Mouse (Mus musculus) megakaryocyte, embryonic 14.5 days (primary cell): ENCODE measurements around the gene Polr1e. TPM values are rescaled to one million over a fixed set of nuclear protein-coding genes. Genes with fewer than 3 reads are reported as not detected.

ENCODE experiments used
- H3K27me3 ChIP-seq: replicated peaks from 2 replicates; pipeline ENCODE3; 2012; ENCODE audit warnings: inconsistent platforms
- H3K36me3 ChIP-seq: replicated peaks from 2 replicates; pipeline ENCODE3; 2012; ENCODE audit warnings: low read length, inconsistent platforms, mixed read lengths
- H3K4me1 ChIP-seq: 2 replicates; pipeline ENCODE4 v1.6.1; 2012; ENCODE audit warnings: inconsistent platforms
- H3K4me3 ChIP-seq: replicated peaks from 2 replicates; pipeline ENCODE3; 2012; ENCODE audit warnings: moderate library complexity, mild to moderate bottlenecking, inconsistent platforms
- H3K9me3 ChIP-seq: 2 replicates; pipeline ENCODE4 v1.6.1; 2012; ENCODE audit warnings: inconsistent platforms
- FLI1 ChIP-seq: IDR thresholded peaks from 2 replicates; pipeline ENCODE4 v1.6.1; 2012; ENCODE audit warnings: low read length, inconsistent platforms, mixed read lengths
- GATA1 ChIP-seq: IDR thresholded peaks from 3 replicates; pipeline ENCODE4 v1.6.1; 2012; ENCODE audit warnings: mixed read lengths, low read length, inconsistent platforms, borderline replicate concordance
- polyA plus RNA-seq: library from polyadenylated mRNA; stranded (reverse); fragments of >175 nt; gene quantifications from 2 replicates; pipeline ENCODE4 v1.2.3, GENCODE M21; 2012; ENCODE audit warnings: low replicate concordance; ENCODE audit not compliant: insufficient read depth

Gene Polr1e
- polyA plus RNA-seq, 1 experiment, result 2.7 TPM

DNA sequence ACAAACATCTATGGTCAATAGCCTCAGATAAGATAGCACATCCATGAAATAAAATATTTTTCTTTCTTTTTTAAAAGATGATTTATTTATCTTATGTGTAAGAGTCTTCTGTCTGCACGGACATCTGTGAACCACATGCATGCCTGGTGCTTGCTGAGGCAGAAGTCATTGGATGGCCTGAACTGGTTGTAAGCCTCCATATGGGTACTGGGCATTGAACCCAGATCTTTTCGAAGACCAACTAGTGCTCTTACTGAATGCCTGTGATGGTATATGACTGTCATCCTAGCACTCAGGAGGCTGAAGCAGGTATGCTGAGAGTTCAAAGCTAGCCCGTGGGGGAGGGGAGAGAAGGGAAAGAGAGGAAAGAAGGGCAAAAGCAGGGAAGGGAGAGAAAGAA, 20.3 kb upstream of the Polr1e start:
- Histone ChIP-seq H3K27me3 (no peaks in the 10 kb centered on the region), H3K4me3 (no peak overlapping the region), H3K4me1 (peaks cover 47% of the 10 kb centered on the region), H3K9me3 (no peaks in the 10 kb centered on the region), H3K36me3 (peaks cover 30% of the 10 kb centered on the region)
- no peak for TF ChIP-seq FLI1
- TF ChIP-seq GATA1, result no peak

DNA sequence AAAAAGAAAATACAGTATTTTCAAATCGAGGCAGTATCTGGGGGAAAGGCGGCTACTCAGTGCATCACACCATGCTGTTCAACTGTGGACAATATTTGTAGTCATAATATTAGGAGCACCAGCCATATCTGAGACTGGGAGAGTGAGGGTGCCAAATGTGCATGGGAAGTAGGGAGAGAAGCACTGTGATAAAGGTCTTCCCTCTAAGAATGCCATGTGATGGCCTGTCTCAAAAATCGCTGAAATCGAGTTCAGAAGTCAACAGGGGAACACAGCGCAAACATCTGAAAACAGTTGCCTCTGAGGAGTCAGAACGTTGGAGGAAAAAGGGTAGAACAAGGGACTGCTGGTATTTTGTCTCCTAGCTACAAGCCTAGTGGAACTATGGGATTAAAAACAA, 18.4 kb upstream of the Polr1e start:
- Histone ChIP-seq H3K4me3 (no peak overlapping the region), H3K27me3 (no peaks in the 10 kb centered on the region), H3K36me3 (peaks cover 26% of the 10 kb centered on the region), H3K9me3 (no peaks in the 10 kb centered on the region), H3K4me1 (peaks cover 47% of the 10 kb centered on the region)
- TF ChIP-seq FLI1, result no peak
- no peak for TF ChIP-seq GATA1

DNA sequence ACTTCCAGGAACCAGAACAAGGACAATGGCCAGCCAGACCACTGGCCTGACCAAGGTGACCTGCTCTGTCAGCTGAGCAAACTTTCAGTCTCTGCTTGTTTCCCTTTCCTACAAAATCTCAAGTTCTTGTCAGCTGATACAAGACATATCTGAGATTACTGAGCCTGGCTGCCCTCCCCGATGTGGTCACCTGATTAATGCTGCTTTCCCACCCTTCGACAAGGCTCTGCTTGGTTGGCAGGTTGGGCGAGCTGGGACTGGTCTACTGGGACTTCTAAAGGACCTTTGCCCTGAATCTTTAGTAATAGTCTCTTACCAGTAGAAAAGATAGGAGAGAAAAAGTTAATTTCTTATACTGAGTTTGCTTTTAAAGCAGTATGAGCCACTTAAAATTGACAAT, 12.9 kb upstream of the Polr1e start:
- Histone ChIP-seq H3K36me3 (peaks cover 23% of the 10 kb centered on the region), H3K9me3 (no peaks in the 10 kb centered on the region), H3K27me3 (no peaks in the 10 kb centered on the region), H3K4me1 (peaks cover 21% of the 10 kb centered on the region), H3K4me3 (no peak overlapping the region)
- TF ChIP-seq FLI1, result no peak
- no peak for TF ChIP-seq GATA1

DNA sequence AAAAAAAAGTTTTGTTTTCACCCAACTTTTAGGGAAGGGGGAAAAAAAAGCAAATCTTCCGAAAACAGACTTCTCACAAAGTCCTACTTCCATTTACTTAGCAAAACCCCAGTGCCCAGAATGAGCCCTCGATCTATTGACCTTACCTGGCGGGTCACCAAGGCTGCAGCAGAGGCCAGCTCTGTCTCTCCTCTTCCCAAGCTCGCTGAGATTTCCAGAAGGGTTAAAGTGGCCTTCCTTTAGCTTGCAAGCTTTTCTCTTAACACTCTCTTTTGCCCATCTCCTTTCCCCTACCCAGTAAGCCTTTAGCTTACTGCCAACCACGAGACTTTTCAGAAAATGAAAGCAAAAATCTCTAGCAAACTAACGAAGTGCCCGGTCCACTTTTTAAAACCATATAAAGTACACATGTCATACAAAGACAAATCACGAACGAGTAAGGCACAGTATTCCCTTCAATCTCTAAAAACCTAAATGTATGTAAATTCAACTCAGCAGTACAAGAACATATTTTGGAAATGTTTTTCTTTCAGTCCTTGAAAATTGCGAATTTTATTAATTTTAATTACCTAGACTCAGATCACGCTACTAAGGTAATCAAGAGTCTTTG, 7.5 kb upstream of the Polr1e start:
- H3K36me3 ChIP-seq, result peaks cover 7% of the 10 kb centered on the region
- H3K9me3 ChIP-seq, result no peaks in the 10 kb centered on the region
- peak overlapping the region; percentile 93 for H3K4me3 ChIP-seq
- no peaks in the 10 kb centered on the region for H3K27me3 ChIP-seq
- peaks cover 31% of the 10 kb centered on the region for H3K4me1 ChIP-seq
- TF ChIP-seq GATA1 (no peak), FLI1 (no peak)

DNA sequence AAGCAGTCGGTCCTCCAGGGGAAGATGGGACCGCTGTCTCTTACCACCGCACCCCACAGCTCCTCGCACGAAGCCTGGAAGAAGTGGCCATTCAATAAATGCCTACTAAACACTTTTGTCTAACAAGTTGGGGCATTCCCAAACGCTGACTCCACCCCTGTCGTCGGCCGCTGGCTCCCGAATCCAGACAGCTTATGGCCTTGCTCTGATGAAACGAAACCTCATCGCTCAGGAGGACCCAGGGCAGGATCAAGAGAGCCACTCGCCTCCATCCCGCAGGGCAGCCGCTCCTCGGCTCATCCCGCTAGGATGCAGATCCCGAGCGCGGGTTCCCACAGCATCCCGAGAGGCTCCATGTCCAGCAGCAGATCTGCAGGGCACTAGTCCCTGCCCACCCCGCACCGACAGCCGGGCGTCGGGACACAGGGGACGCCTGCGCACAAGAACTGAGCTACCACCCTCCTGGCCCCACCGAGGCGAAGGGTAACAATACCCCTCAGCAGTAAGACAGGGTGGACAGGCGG, 6.7 kb upstream of the Polr1e start:
- TF ChIP-seq FLI1 (no peak), GATA1 (no peak)
- peak overlapping the region; percentile 93 for H3K4me3 ChIP-seq
- no peaks in the 10 kb centered on the region for H3K9me3 ChIP-seq
- H3K4me1 ChIP-seq, result peaks cover 38% of the 10 kb centered on the region
- peaks cover 7% of the 10 kb centered on the region for H3K36me3 ChIP-seq
- no peaks in the 10 kb centered on the region for H3K27me3 ChIP-seq

DNA sequence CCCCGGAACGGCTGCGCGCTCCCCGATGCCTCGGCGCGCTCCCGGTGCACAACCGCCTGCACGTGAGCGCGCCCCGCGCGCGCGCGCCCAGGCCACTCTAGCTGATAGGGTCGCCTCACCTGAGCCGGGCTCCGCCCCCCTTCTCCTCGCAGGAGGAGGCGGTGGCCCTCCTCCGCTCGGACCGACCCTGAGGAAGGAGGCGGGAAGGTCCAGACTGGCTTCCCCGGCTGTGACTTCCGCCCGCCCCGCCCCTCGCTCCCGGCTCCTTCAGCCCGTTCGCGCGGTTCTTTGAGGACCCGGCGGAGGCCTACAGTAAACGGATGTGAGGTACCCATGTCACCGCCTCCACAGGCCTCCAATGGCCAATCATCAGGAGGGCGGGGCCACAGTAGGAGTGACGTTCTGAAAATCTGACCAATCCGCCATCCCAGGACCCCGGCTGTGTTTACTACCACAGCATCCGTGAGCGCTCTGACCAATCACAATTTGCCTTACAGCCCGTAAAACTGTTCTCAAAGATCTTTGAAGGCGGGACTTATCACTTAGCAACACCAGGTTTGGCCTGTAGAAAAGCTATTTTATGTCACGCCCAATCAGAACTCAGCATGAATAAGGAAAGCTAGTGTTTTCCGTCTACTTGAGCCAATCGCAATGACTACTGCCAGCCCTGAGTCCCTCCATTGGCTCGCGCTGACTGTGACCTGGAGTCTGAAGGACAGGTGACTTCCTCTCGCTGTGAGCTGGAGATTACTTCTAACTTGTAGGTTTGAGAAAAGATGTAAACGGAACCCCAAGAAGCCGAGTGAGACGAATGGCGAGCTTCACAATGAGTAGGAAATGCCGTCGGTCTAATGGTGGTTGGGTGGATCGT, 6.0 kb upstream of the Polr1e start, which contains the start of gene Zbtb5:
TSS of gene Zbtb5 (minus strand) at position 308 of the 871 bp plus-strand sequence.
- H3K36me3 ChIP-seq, result peaks cover 7% of the 10 kb centered on the region
- no peaks in the 10 kb centered on the region for H3K9me3 ChIP-seq
- peak within 1 kb of the TSS; percentile 93 for H3K4me3 ChIP-seq
- no peaks in the 10 kb centered on the region for H3K27me3 ChIP-seq
- H3K4me1 ChIP-seq, result peaks cover 40% of the 10 kb centered on the region
- no peak for TF ChIP-seq FLI1
- TF ChIP-seq GATA1, result no peak

DNA sequence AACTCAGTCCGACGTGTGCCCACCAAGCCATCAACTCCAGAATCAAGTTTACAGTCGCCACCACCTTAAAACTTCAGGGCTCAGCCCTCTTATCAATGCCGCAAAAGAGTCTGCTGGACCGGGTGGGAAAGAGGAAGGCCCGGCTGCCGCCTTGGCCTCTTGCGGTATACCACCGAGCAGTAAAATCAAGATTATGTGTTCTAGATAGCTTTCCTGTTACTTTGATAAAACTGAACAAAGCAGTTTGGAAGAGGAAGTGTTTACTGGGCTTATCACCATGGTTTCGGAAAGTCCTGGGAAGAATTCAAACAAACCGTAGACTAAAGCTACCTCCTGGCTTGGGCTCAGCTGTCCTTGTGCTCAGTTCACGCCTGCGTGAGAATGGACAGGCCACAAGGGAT, 5.4 kb upstream of the Polr1e start:
- peaks cover 43% of the 10 kb centered on the region for H3K4me1 ChIP-seq
- H3K9me3 ChIP-seq, result no peaks in the 10 kb centered on the region
- no peaks in the 10 kb centered on the region for H3K27me3 ChIP-seq
- peaks cover 7% of the 10 kb centered on the region for H3K36me3 ChIP-seq
- H3K4me3 ChIP-seq, result peak overlapping the region; percentile 93
- TF ChIP-seq GATA1, result no peak
- no peak for TF ChIP-seq FLI1

DNA sequence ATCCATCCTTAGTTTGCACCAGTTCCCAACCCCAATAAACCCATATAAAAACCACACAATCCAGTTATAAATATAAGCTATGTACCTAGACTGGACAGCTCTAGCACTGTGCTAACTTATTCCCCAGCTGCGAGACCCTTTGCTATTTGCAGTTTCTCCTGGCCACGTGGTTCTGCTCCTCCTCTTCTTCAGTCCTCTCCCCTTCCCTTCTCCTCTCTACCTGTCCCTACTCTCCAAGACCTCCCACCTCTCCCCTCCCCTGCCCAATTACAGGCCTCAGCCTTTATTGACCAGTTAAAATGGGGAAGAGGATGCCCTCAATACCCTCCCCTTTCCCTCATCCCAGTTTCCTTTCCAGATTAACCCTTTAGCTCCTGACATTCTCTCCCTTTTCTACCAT, 4.8 kb upstream of the Polr1e start:
- Histone ChIP-seq H3K36me3 (peaks cover 7% of the 10 kb centered on the region), H3K27me3 (no peaks in the 10 kb centered on the region), H3K4me1 (peaks cover 46% of the 10 kb centered on the region), H3K9me3 (no peaks in the 10 kb centered on the region), H3K4me3 (peak overlapping the region; percentile 93)
- TF ChIP-seq GATA1, result no peak
- no peak for TF ChIP-seq FLI1

DNA sequence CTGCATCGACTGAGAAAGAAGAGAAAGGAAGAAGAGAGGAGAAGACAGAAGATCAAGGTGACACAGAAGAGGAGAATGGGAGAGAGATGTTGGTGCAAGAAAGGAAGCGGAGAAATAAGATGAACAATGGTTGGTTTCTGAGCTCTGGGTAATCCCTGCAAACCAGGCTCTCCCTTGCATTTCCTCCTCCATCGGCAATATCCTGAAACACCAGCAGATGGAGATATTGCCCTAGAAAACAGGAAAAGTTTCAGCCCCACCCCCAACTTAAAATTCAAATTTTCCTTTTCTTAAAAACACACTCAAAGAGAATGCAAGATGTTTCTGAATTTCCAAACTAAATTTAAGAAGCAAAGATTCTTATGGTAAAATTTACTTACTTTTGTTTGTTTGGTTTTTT, 2.8 kb upstream of the Polr1e start:
- Histone ChIP-seq H3K9me3 (no peaks in the 10 kb centered on the region), H3K4me1 (peaks cover 57% of the 10 kb centered on the region), H3K36me3 (peaks cover 6% of the 10 kb centered on the region), H3K27me3 (no peaks in the 10 kb centered on the region), H3K4me3 (peak overlapping the region; percentile 56)
- TF ChIP-seq FLI1 (no peak), GATA1 (no peak)

DNA sequence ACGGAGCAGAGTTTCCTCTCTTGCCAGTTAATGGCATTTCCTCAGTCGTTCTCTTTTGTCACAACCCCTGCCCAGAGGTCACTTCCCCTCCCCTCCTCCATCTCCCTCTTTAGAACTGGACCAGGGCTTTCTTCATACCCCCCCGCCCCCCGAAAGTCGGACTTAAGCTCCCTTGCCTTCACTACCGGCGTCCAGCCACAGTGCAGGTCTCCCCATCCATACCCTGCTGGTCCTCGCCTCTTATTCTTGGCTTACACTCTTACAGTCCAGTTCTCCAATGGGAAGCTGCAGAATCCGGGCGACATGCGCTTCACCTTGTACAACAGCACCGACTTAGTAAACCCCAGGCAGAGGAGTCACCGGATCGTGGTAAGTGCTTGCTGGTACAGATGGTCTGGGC, 626 bp downstream of the Polr1e start:
- H3K36me3 ChIP-seq, result peaks cover 35% of the 10 kb centered on the region
- peaks cover 51% of the 10 kb centered on the region for H3K4me1 ChIP-seq
- no peaks in the 10 kb centered on the region for H3K9me3 ChIP-seq
- no peaks in the 10 kb centered on the region for H3K27me3 ChIP-seq
- H3K4me3 ChIP-seq, result peak overlapping the region; percentile 99
- TF ChIP-seq FLI1 (no peak), GATA1 (no peak)
